Mouse (Mus musculus): Measurements from ENCODE around the gene Gdpd3. TPM values are rescaled to one million over a fixed set of nuclear protein-coding genes. Genes with fewer than 3 reads are reported as not detected.

Gene Gdpd3
- polyA plus RNA-seq, 1 experiment, result 7.7 TPM

DNA sequence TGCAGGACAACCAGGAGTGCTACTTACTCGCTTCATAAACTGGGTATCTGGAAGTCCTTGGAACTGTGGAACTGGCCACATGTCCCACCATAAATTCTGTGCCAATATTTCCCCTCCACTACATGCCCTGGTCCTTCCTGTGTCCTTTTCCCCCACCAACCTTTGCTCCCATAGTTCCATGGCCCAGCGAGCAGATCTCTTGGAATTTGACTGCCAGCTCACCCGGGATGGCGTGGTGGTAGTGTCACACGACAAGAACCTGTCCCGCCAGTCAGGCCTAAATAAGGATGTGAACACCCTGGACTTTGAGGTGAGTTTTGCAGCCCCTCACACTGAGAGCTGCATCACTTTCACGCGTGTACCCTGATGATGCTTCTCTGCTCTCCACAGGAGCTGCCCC, 867 bp downstream of the Gdpd3 start:
- 91% methylated on average over 8 of the region's 8 CpGs for WGBS

DNA sequence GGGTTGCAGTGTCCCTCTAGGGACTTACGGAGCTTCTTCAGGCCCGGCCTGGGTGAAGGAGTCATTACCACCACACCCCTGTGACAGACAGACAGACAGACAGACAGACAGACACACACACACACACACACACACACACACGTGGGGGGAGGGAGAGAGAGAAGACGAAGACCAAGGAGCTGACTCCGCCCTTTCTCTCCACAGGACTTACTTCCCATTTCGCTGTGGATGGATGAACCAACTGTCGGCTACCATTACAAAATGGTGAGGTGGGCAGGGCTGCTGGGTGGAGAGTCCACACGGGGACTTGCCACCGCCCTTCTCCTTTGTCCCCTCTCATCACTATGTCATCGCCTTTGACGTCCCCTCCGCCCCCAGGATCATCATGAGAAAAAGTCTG, 4.7 kb downstream of the Gdpd3 start:
- 78% methylated on average over 12 of the region's 12 CpGs for WGBS
- no peak overlapping the region for H3K4me3 ChIP-seq (ENCODE audit: extremely low read depth, insufficient read depth, insufficient read length)
- TF ChIP-seq POLR2A (IDR thresholded peaks at IDR 0.05; ENCODE audit: low read depth, low read length) (no peak), CTCF (IDR thresholded peaks at IDR 0.05; ENCODE audit: extremely low read depth, insufficient read depth, insufficient read length, insufficient replicate concordance) (no peak)
- no peak for DNase-seq (ENCODE audit: low read depth in 1 of 2, low spot score in 2 of 2)
- H3K27ac ChIP-seq (ENCODE audit: insufficient read depth, low read length), result no peak overlapping the region
- H3K27me3 ChIP-seq (ENCODE audit: control insufficient read depth, insufficient read depth, low read length), result no peaks in the 10 kb centered on the region
- peaks cover 8% of the 10 kb centered on the region; the same call in 1 of the 2 replicates for H3K4me1 ChIP-seq (ENCODE audit: control insufficient read depth, insufficient read depth, insufficient read length)
- peaks cover 13% of the 10 kb centered on the region for H3K36me3 ChIP-seq (ENCODE audit: control insufficient read depth, insufficient read depth, low read length)

More for the DNA sequence above, 867 bp downstream of the Gdpd3 start:
- Histone ChIP-seq H3K4me3 (ENCODE audit: extremely low read depth, insufficient read depth, insufficient read length) (no peak overlapping the region), H3K27me3 (ENCODE audit: control insufficient read depth, insufficient read depth, low read length) (no peaks in the 10 kb centered on the region), H3K4me1 (ENCODE audit: control insufficient read depth, insufficient read depth, insufficient read length) (no peaks in the 10 kb centered on the region), H3K27ac (ENCODE audit: insufficient read depth, low read length) (no peak overlapping the region), H3K36me3 (ENCODE audit: control insufficient read depth, insufficient read depth, low read length) (peaks cover 25% of the 10 kb centered on the region)
- no peak for DNase-seq (ENCODE audit: low read depth in 1 of 2, low spot score in 2 of 2)
- TF ChIP-seq CTCF (IDR thresholded peaks at IDR 0.05; ENCODE audit: extremely low read depth, insufficient read depth, insufficient read length, insufficient replicate concordance) (no peak), POLR2A (IDR thresholded peaks at IDR 0.05; ENCODE audit: low read depth, low read length) (no peak)

DNA sequence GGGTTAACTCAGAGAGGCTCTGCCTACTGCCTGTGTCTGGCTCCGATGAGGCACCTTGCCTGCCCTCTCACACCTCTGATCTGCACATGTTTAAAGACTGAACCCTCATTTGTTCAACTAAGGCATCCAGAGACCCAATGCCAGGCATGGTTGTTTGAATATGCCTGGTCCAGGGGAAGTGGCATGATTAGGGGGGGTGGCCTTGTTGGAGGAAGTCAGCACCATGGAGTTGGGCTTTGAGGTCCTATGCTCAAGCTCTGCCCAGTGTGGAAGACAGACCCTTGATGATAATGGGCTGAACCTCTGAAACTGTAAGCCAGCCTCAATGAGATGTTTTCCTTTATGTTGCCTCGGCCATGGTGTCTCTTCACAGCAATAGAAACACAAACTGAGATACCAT, 7.2 kb downstream of the Gdpd3 start:
- no peak for TF ChIP-seq CTCF (IDR thresholded peaks at IDR 0.05; ENCODE audit: extremely low read depth, insufficient read depth, insufficient read length, insufficient replicate concordance)
- TF ChIP-seq POLR2A (IDR thresholded peaks at IDR 0.05; ENCODE audit: low read depth, low read length), result no peak
- 71% methylated on average over 2 of the region's 2 CpGs for WGBS
- H3K27me3 ChIP-seq (ENCODE audit: control insufficient read depth, insufficient read depth, low read length), result no peaks in the 10 kb centered on the region
- H3K27ac ChIP-seq (ENCODE audit: insufficient read depth, low read length), result no peak overlapping the region
- DNase-seq (ENCODE audit: low read depth in 1 of 2, low spot score in 2 of 2), result no peak
- H3K4me1 ChIP-seq (ENCODE audit: control insufficient read depth, insufficient read depth, insufficient read length), result peaks cover 22% of the 10 kb centered on the region
- no peak overlapping the region for H3K4me3 ChIP-seq (ENCODE audit: extremely low read depth, insufficient read depth, insufficient read length)
- peaks cover 6% of the 10 kb centered on the region; the same call in 1 of the 2 replicates for H3K36me3 ChIP-seq (ENCODE audit: control insufficient read depth, insufficient read depth, low read length)

DNA sequence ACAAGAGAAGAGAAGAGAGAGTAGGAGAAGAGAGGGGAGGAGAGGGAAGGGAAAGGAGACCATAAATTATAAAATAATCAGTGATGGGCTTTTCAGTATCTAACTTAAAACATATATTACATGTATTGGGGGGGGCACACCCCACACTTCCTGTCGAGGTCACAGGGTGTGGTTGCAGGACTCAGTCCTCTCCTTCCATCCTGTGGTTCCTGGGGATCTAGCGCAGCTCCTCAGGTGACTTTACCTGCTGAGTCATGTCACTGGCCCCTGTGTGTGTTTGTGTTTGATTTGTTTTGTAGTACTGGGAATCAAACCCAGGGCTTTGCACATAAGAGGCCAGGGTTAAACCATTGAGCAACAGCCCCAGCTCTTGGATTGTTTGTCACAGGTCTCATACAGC, 8.3 kb downstream of the Gdpd3 start:
- DNase-seq (ENCODE audit: low read depth in 1 of 2, low spot score in 2 of 2), result no peak
- TF ChIP-seq CTCF (IDR thresholded peaks at IDR 0.05; ENCODE audit: extremely low read depth, insufficient read depth, insufficient read length, insufficient replicate concordance), result no peak
- no peak for TF ChIP-seq POLR2A (IDR thresholded peaks at IDR 0.05; ENCODE audit: low read depth, low read length)
- Histone ChIP-seq H3K4me3 (ENCODE audit: extremely low read depth, insufficient read depth, insufficient read length) (no peak overlapping the region), H3K36me3 (ENCODE audit: control insufficient read depth, insufficient read depth, low read length) (peaks cover 10% of the 10 kb centered on the region; the same call in 1 of the 2 replicates), H3K4me1 (ENCODE audit: control insufficient read depth, insufficient read depth, insufficient read length) (peaks cover 22% of the 10 kb centered on the region), H3K27ac (ENCODE audit: insufficient read depth, low read length) (peak overlapping the region; percentile 47; the same call in 1 of the 2 replicates), H3K27me3 (ENCODE audit: control insufficient read depth, insufficient read depth, low read length) (no peaks in the 10 kb centered on the region)
- WGBS, result 32% methylated on average over 2 of the region's 2 CpGs

DNA sequence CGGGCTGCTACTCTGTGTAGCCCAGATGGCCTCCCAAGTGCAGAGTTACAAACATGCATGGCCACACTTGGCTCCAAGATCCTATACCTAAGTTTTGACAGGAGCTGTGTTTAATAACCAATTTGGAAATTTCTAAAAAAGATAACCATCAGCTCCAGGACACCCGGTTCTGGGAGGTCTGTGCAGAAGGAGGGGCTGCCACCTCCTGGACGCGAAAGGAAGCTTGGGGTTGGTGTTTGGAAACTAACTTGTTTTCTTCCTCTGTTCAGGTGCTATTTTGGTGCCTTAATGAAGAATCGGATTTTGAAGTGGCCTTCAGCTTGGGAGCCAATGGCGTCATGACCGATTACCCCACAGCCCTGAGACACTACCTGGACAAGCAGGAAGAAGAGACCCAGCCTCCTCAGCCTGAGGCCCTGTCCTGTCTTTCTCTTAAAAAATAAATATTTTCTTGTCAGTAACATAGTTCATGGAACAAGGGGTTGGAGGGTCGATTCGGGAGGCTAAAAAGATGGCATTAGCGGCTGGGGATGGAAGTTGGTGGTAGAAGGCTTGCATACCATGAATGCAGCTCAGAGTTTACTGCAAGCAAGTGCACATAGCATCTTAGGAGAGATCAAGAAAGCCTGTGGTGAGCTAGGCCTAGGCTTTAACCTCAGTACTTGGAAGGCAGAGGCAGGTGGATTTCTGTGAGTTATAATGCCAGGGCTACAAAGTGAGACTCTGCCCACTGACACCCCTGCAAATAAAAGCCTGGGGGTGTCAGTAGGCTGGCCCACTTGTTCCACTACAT, 9.2 kb downstream of the Gdpd3 start:
- Histone ChIP-seq H3K36me3 (ENCODE audit: control insufficient read depth, insufficient read depth, low read length) (peaks cover 9% of the 10 kb centered on the region; the same call in 1 of the 2 replicates), H3K27ac (ENCODE audit: insufficient read depth, low read length) (peak overlapping the region; percentile 16), H3K4me3 (ENCODE audit: extremely low read depth, insufficient read depth, insufficient read length) (no peak overlapping the region), H3K4me1 (ENCODE audit: control insufficient read depth, insufficient read depth, insufficient read length) (peaks cover 25% of the 10 kb centered on the region), H3K27me3 (ENCODE audit: control insufficient read depth, insufficient read depth, low read length) (no peaks in the 10 kb centered on the region)
- WGBS, result 59% methylated on average over 10 of the region's 10 CpGs
- TF ChIP-seq POLR2A (IDR thresholded peaks at IDR 0.05; ENCODE audit: low read depth, low read length), result no peak
- peak; percentile 46; the same call in 1 of the 2 replicates for TF ChIP-seq CTCF (IDR thresholded peaks at IDR 0.05; ENCODE audit: extremely low read depth, insufficient read depth, insufficient read length, insufficient replicate concordance)
- no peak for DNase-seq (ENCODE audit: low read depth in 1 of 2, low spot score in 2 of 2)

DNA sequence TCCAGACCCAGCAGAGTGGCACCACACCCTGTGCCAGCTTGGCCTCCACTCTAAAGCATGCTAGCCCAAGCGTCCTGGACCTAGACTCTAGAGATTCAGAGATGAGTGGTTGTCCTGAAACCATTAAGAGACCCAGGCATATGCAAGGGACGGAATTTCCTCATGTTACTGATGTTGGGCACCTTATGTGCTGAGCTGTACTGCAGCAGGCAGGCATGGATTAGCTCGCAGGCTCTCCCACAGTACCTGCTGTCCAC, 9.8 kb downstream of the Gdpd3 start:
- no peak for DNase-seq (ENCODE audit: low read depth in 1 of 2, low spot score in 2 of 2)
- no peak overlapping the region for H3K4me3 ChIP-seq (ENCODE audit: extremely low read depth, insufficient read depth, insufficient read length)
- TF ChIP-seq POLR2A (IDR thresholded peaks at IDR 0.05; ENCODE audit: low read depth, low read length) (no peak), CTCF (IDR thresholded peaks at IDR 0.05; ENCODE audit: extremely low read depth, insufficient read depth, insufficient read length, insufficient replicate concordance) (no peak)
- H3K27me3 ChIP-seq (ENCODE audit: control insufficient read depth, insufficient read depth, low read length), result no peaks in the 10 kb centered on the region
- H3K36me3 ChIP-seq (ENCODE audit: control insufficient read depth, insufficient read depth, low read length), result peaks cover 9% of the 10 kb centered on the region; the same call in 1 of the 2 replicates
- peak overlapping the region; percentile 16 for H3K27ac ChIP-seq (ENCODE audit: insufficient read depth, low read length)
- H3K4me1 ChIP-seq (ENCODE audit: control insufficient read depth, insufficient read depth, insufficient read length), result peaks cover 25% of the 10 kb centered on the region
- 86% methylated on average over 3 of the region's 3 CpGs for WGBS

DNA sequence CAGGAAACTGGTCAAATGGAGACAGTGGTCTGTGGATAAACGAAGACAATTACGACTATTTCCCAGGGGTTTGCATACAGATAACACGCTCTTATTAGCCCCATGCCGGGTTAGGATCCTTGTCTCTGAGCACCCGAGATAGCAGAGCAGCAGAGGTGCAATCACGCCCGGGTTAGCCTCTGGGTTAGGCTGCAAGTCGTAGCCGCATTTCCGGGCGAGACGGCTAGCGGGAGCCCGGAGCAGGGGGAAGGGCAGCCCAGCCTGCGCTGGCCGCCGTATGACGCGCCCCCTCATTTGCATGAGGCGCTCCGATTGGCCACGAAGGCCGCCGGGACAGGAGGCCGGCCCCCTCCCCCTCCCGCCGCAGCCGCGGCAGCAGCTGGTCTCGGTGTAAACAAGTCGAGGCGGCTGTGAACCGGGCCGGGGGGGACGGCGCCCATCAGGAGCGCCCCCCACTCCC, 10.5 kb downstream of the Gdpd3 start, which contains the start of gene Ypel3:
TSS of gene Ypel3 (plus strand) at position 358 of the 460 bp plus-strand sequence.
- H3K4me1 ChIP-seq (ENCODE audit: control insufficient read depth, insufficient read depth, insufficient read length), result peaks cover 26% of the 10 kb centered on the region
- peak; percentile 79 to 97 for DNase-seq (ENCODE audit: low read depth in 1 of 2, low spot score in 2 of 2)
- H3K4me3 ChIP-seq (ENCODE audit: extremely low read depth, insufficient read depth, insufficient read length), result peak within 1 kb of the TSS; percentile 81
- H3K36me3 ChIP-seq (ENCODE audit: control insufficient read depth, insufficient read depth, low read length), result peaks cover 9% of the 10 kb centered on the region; the same call in 1 of the 2 replicates
- 0 out of 2 replicates have a peak, but pooled peaks have one; percentile 1 for TF ChIP-seq CTCF (IDR thresholded peaks at IDR 0.05; ENCODE audit: extremely low read depth, insufficient read depth, insufficient read length, insufficient replicate concordance)
- TF ChIP-seq POLR2A (IDR thresholded peaks at IDR 0.05; ENCODE audit: low read depth, low read length), result peak; percentile 3; the same call in 1 of the 2 replicates
- peak within 1 kb of the TSS; percentile 84 for H3K27ac ChIP-seq (ENCODE audit: insufficient read depth, low read length)
- no peaks in the 10 kb centered on the region for H3K27me3 ChIP-seq (ENCODE audit: control insufficient read depth, insufficient read depth, low read length)
- WGBS, result under 1% methylated on average over 37 of the region's 37 CpGs
